Mouse (Mus musculus) small intestine, adult 2 months (tissue): ENCODE data around the gene Rbbp8nl. TPM values are rescaled to one million over a fixed set of nuclear protein-coding genes. Genes with fewer than 3 reads are reported as not detected.
A peak's percentile ranks its signal among the peaks of the same experiment; 100 is the strongest.

Experiments
- H3K27ac ChIP-seq: fragments of 200-500 bp; 2 replicates; pipeline ENCODE4 v1.5.1; 2012; ENCODE audit warnings: low read depth, low read length, control low read depth, inconsistent platforms; ENCODE audit not compliant: insufficient read depth
- H3K27me3 ChIP-seq: fragments of 200-500 bp; 2 replicates; pipeline ENCODE4 v1.6.1; 2012; ENCODE audit warnings: mild to moderate bottlenecking, moderate library complexity, low read length, inconsistent platforms; ENCODE audit not compliant: control insufficient read depth, insufficient read depth
- H3K36me3 ChIP-seq: fragments of 200-500 bp; 2 replicates; pipeline ENCODE4 v1.6.1; 2012; ENCODE audit warnings: mild to moderate bottlenecking, low read length, control low read depth, inconsistent platforms; ENCODE audit not compliant: control insufficient read depth, insufficient read depth
- H3K4me1 ChIP-seq: fragments of 200-500 bp; 2 replicates; pipeline ENCODE4 v1.6.1; 2012; ENCODE audit warnings: low read length, inconsistent platforms, mixed read lengths; ENCODE audit not compliant: control insufficient read depth, insufficient read depth, insufficient read length
- H3K4me3 ChIP-seq: fragments of 200-500 bp; 2 replicates; pipeline ENCODE4 v1.5.1; 2012; ENCODE audit warnings: low read depth, mild to moderate bottlenecking, control low read depth, inconsistent platforms, low read length, moderate library complexity
- CTCF ChIP-seq: fragments of 200-500 bp; IDR thresholded peaks from 2 replicates; pipeline ENCODE4 v1.5.1; 2012; ENCODE audit warnings: low read depth, mild to moderate bottlenecking, control low read depth, inconsistent platforms, low read length, moderate library complexity, mixed read lengths; ENCODE audit not compliant: insufficient replicate concordance, insufficient read length; ENCODE audit errors: extremely low read depth
- POLR2A ChIP-seq: fragments of 200-500 bp; IDR thresholded peaks from 2 replicates; pipeline ENCODE4 v1.6.1; 2012; ENCODE audit warnings: low read depth, mild to moderate bottlenecking, control low read depth, inconsistent platforms, low read length, moderate library complexity
- WGBS: fragments of 180-500 bp; shearing (Covaris S2); methylation state at CpG from one replicate; pipeline ENCODE4 v1.1.7; 2018; 5-methylcytosine and 5-hydroxymethylcytosine counted together
- polyA plus RNA-seq: library from polyadenylated mRNA; depleted of rRNA; stranded (reverse); fragments of >200 nt; gene quantifications from 2 replicates; pipeline ENCODE4 v1.2.3, GENCODE M21; 2012

Gene Rbbp8nl
- polyA plus RNA-seq, 1 experiment: 1.2 TPM

- Histone ChIP-seq H3K27me3 (no peaks in the 10 kb centered on the region), H3K4me1 (peaks cover 4% of the 10 kb centered on the region), H3K36me3 (peaks cover 33% of the 10 kb centered on the region), H3K4me3 (peak overlapping the region; percentile 83), H3K27ac (0 out of 2 replicates have a peak overlapping the region, but pooled peaks have one; percentile 29)
- 41% methylated on average over 11 of the region's 11 CpGs for WGBS
- no peak for TF ChIP-seq CTCF
- no peak for TF ChIP-seq POLR2A
Observed at GRCm38 (mm10) chr2:180257963-180258865, 31.5 kb downstream of the Rbbp8nl start.

GRCm38 (mm10) chr2:180257001-180257521, 32.6 kb downstream of the Rbbp8nl start, which contains the start of gene Rps21:
TSS of gene Rps21 (plus strand) at chr2:180257377.
- Histone ChIP-seq H3K4me3 (peak within 1 kb of the TSS; percentile 83), H3K27me3 (no peaks in the 10 kb centered on the region), H3K27ac (peak within 1 kb of the TSS; percentile 64), H3K4me1 (peaks cover 4% of the 10 kb centered on the region), H3K36me3 (peaks cover 24% of the 10 kb centered on the region)
- TF ChIP-seq POLR2A: peak; percentile 80
- TF ChIP-seq CTCF: no peak
- under 1% methylated on average over 38 of the region's 38 CpGs for WGBS

- 17% methylated on average over 26 of the region's 26 CpGs for WGBS
- TF ChIP-seq POLR2A: no peak
- no peak for TF ChIP-seq CTCF
- Histone ChIP-seq H3K4me1 (peaks cover 4% of the 10 kb centered on the region), H3K4me3 (peak overlapping the region; percentile 64), H3K36me3 (peaks cover 19% of the 10 kb centered on the region), H3K27me3 (no peaks in the 10 kb centered on the region), H3K27ac (peak overlapping the region; percentile 64)
Observed at GRCm38 (mm10) chr2:180256296-180257000, 33.2 kb downstream of the Rbbp8nl start.

- WGBS: 52% methylated on average over 9 of the region's 9 CpGs
- TF ChIP-seq CTCF (no peak), POLR2A (no peak)
Observed at GRCm38 (mm10) chr2:180255701-180256100, 34.0 kb downstream of the Rbbp8nl start.

GRCm38 (mm10) chr2:180254436-180255209, 35.1 kb downstream of the Rbbp8nl start:
- Histone ChIP-seq H3K27me3 (no peaks in the 10 kb centered on the region), H3K27ac (no peak overlapping the region), H3K4me3 (no peak overlapping the region), H3K36me3 (peaks cover 7% of the 10 kb centered on the region), H3K4me1 (peaks cover 5% of the 10 kb centered on the region)
- TF ChIP-seq CTCF (no peak), POLR2A (no peak)
- WGBS: 85% methylated on average over 5 of the region's 5 CpGs

More at GRCm38 (mm10) chr2:180255701-180256100, 34.0 kb downstream of the Rbbp8nl start:
- peaks cover 4% of the 10 kb centered on the region for H3K4me1 ChIP-seq
- H3K36me3 ChIP-seq: peaks cover 14% of the 10 kb centered on the region
- no peak overlapping the region for H3K4me3 ChIP-seq
- no peaks in the 10 kb centered on the region for H3K27me3 ChIP-seq
- 0 out of 2 replicates have a peak overlapping the region, but pooled peaks have one; percentile 64 for H3K27ac ChIP-seq

GRCm38 (mm10) chr2:180251838-180252237, 37.8 kb downstream of the Rbbp8nl start:
- WGBS: 75% methylated on average over 3 of the region's 3 CpGs
- Histone ChIP-seq H3K4me3 (no peak overlapping the region), H3K27me3 (no peaks in the 10 kb centered on the region), H3K36me3 (no peaks in the 10 kb centered on the region), H3K4me1 (peaks cover 12% of the 10 kb centered on the region), H3K27ac (no peak overlapping the region)
- TF ChIP-seq CTCF (no peak), POLR2A (no peak)
